Mouse (Mus musculus): ENCODE measurements around the gene B4galnt3. TPM values are rescaled to one million over a fixed set of nuclear protein-coding genes. Genes with fewer than 3 reads are reported as not detected.

The B4galnt3 gene
- polyA plus RNA-seq, 1 experiment: 15.7 TPM

GRCm38 (mm10) chr6:120196837-120197236 lies 97.5 kb downstream of the B4galnt3 start:
- TF ChIP-seq CTCF (IDR thresholded peaks at IDR 0.05; ENCODE audit: low read depth, low read length) (peak; percentile 42), EP300 (IDR thresholded peaks at IDR 0.05; ENCODE audit: insufficient read depth, low read depth, low read length) (no peak), POLR2A (IDR thresholded peaks at IDR 0.05; ENCODE audit: insufficient read depth, low read length) (no peak)

DNA sequence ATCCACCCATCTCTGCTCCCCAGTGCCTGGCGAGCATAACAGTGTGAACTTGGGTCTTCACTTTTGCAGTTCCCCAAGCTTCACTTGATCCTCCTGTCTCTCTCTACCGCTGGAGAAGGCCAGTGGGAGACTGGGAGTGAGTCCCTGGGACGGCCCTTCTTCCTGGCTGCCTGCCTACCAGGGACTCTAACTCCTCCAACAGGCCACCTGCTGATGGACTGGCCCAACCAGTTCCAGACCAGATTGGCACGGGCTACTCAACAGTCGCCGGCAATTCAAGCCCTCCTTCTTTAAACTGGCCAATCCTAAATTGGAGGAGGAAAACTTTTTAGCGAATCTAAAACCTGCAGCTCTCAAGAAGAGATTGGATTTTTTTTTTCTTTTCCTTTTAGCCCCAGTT lies 99.4 kb downstream of the B4galnt3 start:
- 0 out of 2 replicates have a peak, but pooled peaks have one; percentile 17 for TF ChIP-seq EP300 (IDR thresholded peaks at IDR 0.05; ENCODE audit: insufficient read depth, low read depth, low read length)
- TF ChIP-seq CTCF (IDR thresholded peaks at IDR 0.05; ENCODE audit: low read depth, low read length): no peak
- Histone ChIP-seq H3K9me3 (replicated peaks; ENCODE audit: control insufficient read depth, insufficient read depth, low read length, poor library complexity, severe bottlenecking) (no peaks in the 10 kb centered on the region), H3K4me1 (ENCODE audit: control insufficient read depth, insufficient read depth, low read length) (peaks cover 8% of the 10 kb centered on the region), H3K27me3 (ENCODE audit: control insufficient read depth, insufficient read depth, low read length, poor library complexity, severe bottlenecking) (no peaks in the 10 kb centered on the region), H3K9ac (ENCODE audit: low read depth, poor library complexity, severe bottlenecking) (peak overlapping the region; percentile 16), H3K4me3 (ENCODE audit: low read depth, low read length) (no peak overlapping the region), H3K27ac (ENCODE audit: insufficient read depth, low read length) (no peak overlapping the region), H3K36me3 (ENCODE audit: control insufficient read depth, insufficient read depth, low read length, poor library complexity, severe bottlenecking) (no peaks in the 10 kb centered on the region)

More at GRCm38 (mm10) chr6:120196837-120197236, 97.5 kb downstream of the B4galnt3 start:
- H3K27ac ChIP-seq (ENCODE audit: insufficient read depth, low read length): no peak overlapping the region
- no peaks in the 10 kb centered on the region for H3K9me3 ChIP-seq (replicated peaks; ENCODE audit: control insufficient read depth, insufficient read depth, low read length, poor library complexity, severe bottlenecking)
- H3K27me3 ChIP-seq (ENCODE audit: control insufficient read depth, insufficient read depth, low read length, poor library complexity, severe bottlenecking): no peaks in the 10 kb centered on the region
- H3K4me1 ChIP-seq (ENCODE audit: control insufficient read depth, insufficient read depth, low read length): peaks cover 8% of the 10 kb centered on the region
- no peak overlapping the region for H3K9ac ChIP-seq (ENCODE audit: low read depth, poor library complexity, severe bottlenecking)
- no peak overlapping the region for H3K4me3 ChIP-seq (ENCODE audit: low read depth, low read length)
- no peaks in the 10 kb centered on the region for H3K36me3 ChIP-seq (ENCODE audit: control insufficient read depth, insufficient read depth, low read length, poor library complexity, severe bottlenecking)

DNA sequence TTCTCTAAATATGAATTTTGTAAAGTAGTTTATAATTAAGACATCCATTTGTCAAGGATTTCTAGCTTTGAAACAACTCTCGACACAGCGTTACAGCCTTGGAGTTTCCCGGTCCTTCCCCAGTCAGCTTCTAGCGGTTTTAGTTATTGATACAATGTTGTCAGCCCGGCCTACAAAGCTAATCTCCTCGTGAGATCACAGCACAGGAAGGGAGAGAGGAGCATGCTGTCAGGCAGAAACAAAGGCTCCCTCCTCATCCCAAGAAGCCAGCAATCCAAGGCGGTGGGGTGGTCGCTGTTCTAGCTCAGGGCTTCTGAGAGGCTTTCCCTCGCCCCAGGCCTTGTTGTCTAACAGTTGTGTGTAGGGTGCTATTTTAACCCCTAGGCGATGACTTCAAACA lies 100.1 kb downstream of the B4galnt3 start:
- Histone ChIP-seq H3K4me3 (ENCODE audit: low read depth, low read length) (no peak overlapping the region), H3K36me3 (ENCODE audit: control insufficient read depth, insufficient read depth, low read length, poor library complexity, severe bottlenecking) (no peaks in the 10 kb centered on the region), H3K27ac (ENCODE audit: insufficient read depth, low read length) (no peak overlapping the region), H3K27me3 (ENCODE audit: control insufficient read depth, insufficient read depth, low read length, poor library complexity, severe bottlenecking) (no peaks in the 10 kb centered on the region), H3K9me3 (replicated peaks; ENCODE audit: control insufficient read depth, insufficient read depth, low read length, poor library complexity, severe bottlenecking) (no peaks in the 10 kb centered on the region), H3K9ac (ENCODE audit: low read depth, poor library complexity, severe bottlenecking) (peak overlapping the region; percentile 16; the same call in 1 of the 2 replicates), H3K4me1 (ENCODE audit: control insufficient read depth, insufficient read depth, low read length) (peaks cover 9% of the 10 kb centered on the region)
- TF ChIP-seq CTCF (IDR thresholded peaks at IDR 0.05; ENCODE audit: low read depth, low read length) (no peak), EP300 (IDR thresholded peaks at IDR 0.05; ENCODE audit: insufficient read depth, low read depth, low read length) (no peak), POLR2A (IDR thresholded peaks at IDR 0.05; ENCODE audit: insufficient read depth, low read length) (no peak)

- Histone ChIP-seq H3K4me3 (ENCODE audit: low read depth, low read length) (no peak overlapping the region), H3K36me3 (ENCODE audit: control insufficient read depth, insufficient read depth, low read length, poor library complexity, severe bottlenecking) (no peaks in the 10 kb centered on the region), H3K27me3 (ENCODE audit: control insufficient read depth, insufficient read depth, low read length, poor library complexity, severe bottlenecking) (no peaks in the 10 kb centered on the region), H3K27ac (ENCODE audit: insufficient read depth, low read length) (no peak overlapping the region), H3K4me1 (ENCODE audit: control insufficient read depth, insufficient read depth, low read length) (peaks cover 10% of the 10 kb centered on the region), H3K9me3 (replicated peaks; ENCODE audit: control insufficient read depth, insufficient read depth, low read length, poor library complexity, severe bottlenecking) (no peaks in the 10 kb centered on the region), H3K9ac (ENCODE audit: low read depth, poor library complexity, severe bottlenecking) (no peak overlapping the region)
- TF ChIP-seq EP300 (IDR thresholded peaks at IDR 0.05; ENCODE audit: insufficient read depth, low read depth, low read length) (no peak), POLR2A (IDR thresholded peaks at IDR 0.05; ENCODE audit: insufficient read depth, low read length) (no peak), CTCF (IDR thresholded peaks at IDR 0.05; ENCODE audit: low read depth, low read length) (no peak)
Measured at GRCm38 (mm10) chr6:120193793-120194192, 100.6 kb downstream of the B4galnt3 start.

DNA sequence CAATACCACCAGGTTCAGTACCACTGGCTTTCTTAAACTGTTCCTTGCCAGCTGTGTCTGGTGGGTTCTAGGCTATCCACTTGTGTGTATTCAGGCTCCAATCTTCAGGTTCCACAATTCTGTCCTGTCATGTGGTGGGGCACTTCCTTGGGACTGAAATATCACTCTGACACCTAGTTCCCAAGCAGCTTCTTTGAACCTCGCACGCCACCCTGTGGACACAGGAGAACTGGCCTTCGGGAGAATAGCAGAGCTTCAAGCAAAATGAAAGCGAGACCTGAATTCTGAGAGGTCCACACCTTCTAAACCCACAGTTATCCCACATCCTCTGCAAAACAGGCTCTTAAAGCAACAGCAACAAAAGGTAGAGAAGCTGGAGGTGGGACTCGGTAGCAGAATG lies 101.2 kb downstream of the B4galnt3 start:
- peak; percentile 93 for TF ChIP-seq CTCF (IDR thresholded peaks at IDR 0.05; ENCODE audit: low read depth, low read length)
- TF ChIP-seq POLR2A (IDR thresholded peaks at IDR 0.05; ENCODE audit: insufficient read depth, low read length): no peak
- 0 out of 2 replicates have a peak, but pooled peaks have one; percentile 41 for TF ChIP-seq EP300 (IDR thresholded peaks at IDR 0.05; ENCODE audit: insufficient read depth, low read depth, low read length)
- Histone ChIP-seq H3K27me3 (ENCODE audit: control insufficient read depth, insufficient read depth, low read length, poor library complexity, severe bottlenecking) (no peaks in the 10 kb centered on the region), H3K4me1 (ENCODE audit: control insufficient read depth, insufficient read depth, low read length) (peaks cover 10% of the 10 kb centered on the region), H3K9me3 (replicated peaks; ENCODE audit: control insufficient read depth, insufficient read depth, low read length, poor library complexity, severe bottlenecking) (no peaks in the 10 kb centered on the region), H3K36me3 (ENCODE audit: control insufficient read depth, insufficient read depth, low read length, poor library complexity, severe bottlenecking) (no peaks in the 10 kb centered on the region), H3K4me3 (ENCODE audit: low read depth, low read length) (no peak overlapping the region), H3K27ac (ENCODE audit: insufficient read depth, low read length) (no peak overlapping the region), H3K9ac (ENCODE audit: low read depth, poor library complexity, severe bottlenecking) (no peak overlapping the region)

DNA sequence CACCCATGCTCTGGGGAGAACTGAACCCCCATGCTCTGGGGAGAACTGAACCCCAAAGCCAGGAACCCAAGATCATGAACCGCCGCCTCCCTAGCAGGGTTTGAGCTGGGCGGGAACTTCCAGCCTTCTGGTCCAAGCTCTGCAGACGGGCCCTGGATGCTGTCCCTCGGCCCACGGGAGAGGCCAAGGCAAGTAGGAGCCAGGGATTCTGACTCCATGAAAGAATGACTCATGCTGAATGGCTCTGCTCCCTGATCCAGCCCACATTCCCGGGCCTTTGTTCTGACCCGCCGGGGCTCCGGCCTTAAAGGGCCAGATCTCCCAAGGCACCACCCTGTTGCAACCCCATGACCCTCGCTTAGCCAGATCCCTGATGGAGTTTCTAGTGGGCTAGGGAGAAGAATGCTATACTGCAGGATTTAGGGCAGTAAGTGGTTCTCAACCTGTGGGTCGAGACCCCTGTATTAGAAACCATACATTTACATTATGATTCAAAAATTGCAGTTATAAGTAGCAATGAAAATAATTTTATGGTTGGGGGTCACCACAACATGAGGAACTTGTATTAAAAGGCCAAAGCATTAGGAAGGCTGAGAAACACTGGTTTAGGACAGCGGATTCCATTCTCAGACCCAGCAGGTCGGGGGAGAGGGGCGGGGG lies 102.0 kb downstream of the B4galnt3 start:
- H3K9me3 ChIP-seq (replicated peaks; ENCODE audit: control insufficient read depth, insufficient read depth, low read length, poor library complexity, severe bottlenecking): no peaks in the 10 kb centered on the region
- TF ChIP-seq EP300 (IDR thresholded peaks at IDR 0.05; ENCODE audit: insufficient read depth, low read depth, low read length): 0 out of 2 replicates have a peak, but pooled peaks have one; percentile 42
- TF ChIP-seq CTCF (IDR thresholded peaks at IDR 0.05; ENCODE audit: low read depth, low read length): no peak
- no peak for TF ChIP-seq POLR2A (IDR thresholded peaks at IDR 0.05; ENCODE audit: insufficient read depth, low read length)
- peak overlapping the region; percentile 28 for H3K4me3 ChIP-seq (ENCODE audit: low read depth, low read length)
- H3K4me1 ChIP-seq (ENCODE audit: control insufficient read depth, insufficient read depth, low read length): peaks cover 10% of the 10 kb centered on the region
- H3K27me3 ChIP-seq (ENCODE audit: control insufficient read depth, insufficient read depth, low read length, poor library complexity, severe bottlenecking): no peaks in the 10 kb centered on the region
- H3K27ac ChIP-seq (ENCODE audit: insufficient read depth, low read length): peak overlapping the region; percentile 79
- no peaks in the 10 kb centered on the region for H3K36me3 ChIP-seq (ENCODE audit: control insufficient read depth, insufficient read depth, low read length, poor library complexity, severe bottlenecking)
- peak overlapping the region; percentile 43; the same call in 1 of the 2 replicates for H3K9ac ChIP-seq (ENCODE audit: low read depth, poor library complexity, severe bottlenecking)

Measured in ES-Bruce4 (cell line).